Mouse (Mus musculus) erythroblast, embryonic 14.5 days (primary cell): ENCODE results near the gene Kcnk18. TPM values are rescaled to one million over a fixed set of nuclear protein-coding genes. Genes with fewer than 3 reads are reported as not detected.

Experiments used
- H3K27me3 ChIP-seq: 2 replicates; pipeline ENCODE4 v1.6.1; 2012; ENCODE audit warnings: inconsistent platforms; ENCODE audit not compliant: control insufficient read depth
- H3K36me3 ChIP-seq: 2 replicates; pipeline ENCODE4 v1.6.1; 2012; ENCODE audit warnings: mild to moderate bottlenecking, inconsistent platforms; ENCODE audit not compliant: control insufficient read depth
- H3K4me1 ChIP-seq: 2 replicates; pipeline ENCODE4 v1.6.1; 2012; ENCODE audit warnings: inconsistent platforms; ENCODE audit not compliant: control insufficient read depth
- H3K4me3 ChIP-seq: replicated peaks from 2 replicates; pipeline ENCODE3; 2012; ENCODE audit warnings: moderate library complexity, mild to moderate bottlenecking, inconsistent platforms
- H3K9me3 ChIP-seq: 2 replicates; pipeline ENCODE4 v1.6.1; 2012; ENCODE audit warnings: low read length, inconsistent platforms, mixed read lengths; ENCODE audit not compliant: control insufficient read depth
- GATA1 ChIP-seq: IDR thresholded peaks from 2 replicates; pipeline ENCODE4 v1.6.1; 2012; ENCODE audit warnings: low read length, inconsistent platforms, mixed read lengths
- TAL1 ChIP-seq: IDR thresholded peaks from 3 replicates; pipeline ENCODE4 v1.6.1; 2012; ENCODE audit warnings: low read length, inconsistent platforms, mixed read lengths
- polyA plus RNA-seq: library from polyadenylated mRNA; stranded (reverse); fragments of >175 nt; gene quantifications from 2 replicates; pipeline ENCODE4 v1.2.3, GENCODE M21; 2012

Gene Kcnk18
- polyA plus RNA-seq, 1 experiment = not detected

GRCm38 (mm10) chr19:59190431-59191122 is 28.4 kb upstream of the Kcnk18 start:
- Histone ChIP-seq H3K4me1 (no peaks in the 10 kb centered on the region), H3K4me3 (no peak overlapping the region), H3K9me3 (no peaks in the 10 kb centered on the region), H3K27me3 (peaks cover 63% of the 10 kb centered on the region), H3K36me3 (no peaks in the 10 kb centered on the region)
- TF ChIP-seq TAL1 = no peak
- TF ChIP-seq GATA1 = no peak

GRCm38 (mm10) chr19:59191123-59191505 is 27.9 kb upstream of the Kcnk18 start:
- TF ChIP-seq TAL1 (no peak), GATA1 (no peak)
- peaks cover 69% of the 10 kb centered on the region for H3K27me3 ChIP-seq
- no peaks in the 10 kb centered on the region for H3K9me3 ChIP-seq
- H3K4me1 ChIP-seq = no peaks in the 10 kb centered on the region
- no peaks in the 10 kb centered on the region for H3K36me3 ChIP-seq
- H3K4me3 ChIP-seq = no peak overlapping the region

GRCm38 (mm10) chr19:59192491-59192890 is 26.5 kb upstream of the Kcnk18 start:
- Histone ChIP-seq H3K4me3 (no peak overlapping the region), H3K36me3 (no peaks in the 10 kb centered on the region), H3K27me3 (peaks cover 83% of the 10 kb centered on the region), H3K4me1 (no peaks in the 10 kb centered on the region), H3K9me3 (no peaks in the 10 kb centered on the region)
- TF ChIP-seq TAL1 (no peak), GATA1 (no peak)

DNA sequence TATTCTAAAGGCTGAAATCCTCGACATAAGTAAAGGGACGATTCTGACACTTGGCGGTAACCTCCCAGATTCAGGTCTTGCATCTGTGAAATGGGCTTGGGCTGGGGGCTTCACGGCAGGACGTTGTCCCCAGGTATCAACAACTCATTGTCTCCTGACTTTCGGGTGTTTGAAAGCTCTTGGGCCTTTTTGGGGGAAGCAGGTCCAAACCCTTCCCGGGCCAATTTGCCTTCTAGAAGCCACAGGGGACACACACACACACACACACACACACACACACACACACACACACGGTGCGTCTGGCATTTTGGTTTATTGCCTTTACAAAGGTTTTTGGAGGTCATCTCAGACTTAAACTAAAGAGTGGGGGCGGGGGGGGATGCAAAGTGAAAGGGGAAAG is 25.6 kb upstream of the Kcnk18 start:
- Histone ChIP-seq H3K9me3 (no peaks in the 10 kb centered on the region), H3K4me1 (no peaks in the 10 kb centered on the region), H3K27me3 (peaks cover 89% of the 10 kb centered on the region), H3K36me3 (no peaks in the 10 kb centered on the region), H3K4me3 (no peak overlapping the region)
- TF ChIP-seq TAL1 = no peak
- no peak for TF ChIP-seq GATA1

DNA sequence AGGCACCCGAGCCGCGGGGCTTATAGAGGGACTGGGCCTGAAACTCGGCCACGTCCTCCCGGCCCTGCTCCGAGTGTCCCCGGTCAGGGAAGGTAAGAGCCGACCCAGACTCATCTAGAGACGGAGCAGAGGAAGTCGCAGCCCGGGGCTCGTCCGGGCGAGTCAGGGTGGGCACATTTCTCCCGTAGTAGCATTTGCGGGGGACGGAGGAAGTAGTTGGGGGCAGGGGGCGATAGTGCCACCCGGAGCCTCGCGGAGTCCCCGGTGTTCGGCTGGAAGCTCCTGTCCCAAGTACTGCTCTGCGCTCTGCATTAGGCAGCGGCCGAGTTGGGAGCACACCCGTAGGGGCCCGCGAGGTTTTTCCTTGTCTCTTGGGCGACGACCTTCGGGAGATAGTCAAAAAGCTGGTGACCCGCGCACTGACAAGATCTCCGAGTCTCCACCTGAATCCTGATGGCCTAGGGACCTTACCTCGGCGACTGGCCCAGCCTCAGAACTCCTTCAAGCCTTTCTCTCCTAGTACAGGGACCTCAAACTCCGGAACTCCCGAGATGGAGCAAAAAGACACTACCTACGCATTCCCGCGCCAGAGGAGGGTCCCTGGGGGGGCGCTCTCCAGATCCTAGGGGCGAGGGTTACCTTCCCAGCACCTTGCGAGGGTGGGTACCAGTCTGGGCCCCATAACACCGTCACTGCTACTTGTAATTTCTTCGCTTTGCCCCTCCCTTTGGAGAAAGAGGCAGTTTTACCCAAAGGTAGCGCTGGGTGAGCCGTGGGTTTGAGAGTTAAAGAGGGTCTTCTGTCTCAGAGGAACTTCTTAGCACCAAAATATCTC is 24.8 kb upstream of the Kcnk18 start:
- Histone ChIP-seq H3K4me1 (no peaks in the 10 kb centered on the region), H3K9me3 (no peaks in the 10 kb centered on the region), H3K27me3 (peaks cover 81% of the 10 kb centered on the region), H3K4me3 (no peak overlapping the region), H3K36me3 (no peaks in the 10 kb centered on the region)
- TF ChIP-seq TAL1 (no peak), GATA1 (no peak)

- Histone ChIP-seq H3K9me3 (peaks cover 6% of the 10 kb centered on the region), H3K4me3 (no peak overlapping the region), H3K4me1 (no peaks in the 10 kb centered on the region), H3K36me3 (no peaks in the 10 kb centered on the region), H3K27me3 (peaks cover 78% of the 10 kb centered on the region)
- TF ChIP-seq GATA1 = no peak
- TF ChIP-seq TAL1 = no peak
These were observed 23.7 kb upstream of the Kcnk18 start for GRCm38 (mm10) chr19:59195181-59195770.

- Histone ChIP-seq H3K4me1 (no peaks in the 10 kb centered on the region), H3K36me3 (no peaks in the 10 kb centered on the region), H3K9me3 (peaks cover 6% of the 10 kb centered on the region), H3K27me3 (peaks cover 69% of the 10 kb centered on the region), H3K4me3 (no peak overlapping the region)
- TF ChIP-seq TAL1 = no peak
- no peak for TF ChIP-seq GATA1
These were observed 22.8 kb upstream of the Kcnk18 start for GRCm38 (mm10) chr19:59196111-59196666.

DNA sequence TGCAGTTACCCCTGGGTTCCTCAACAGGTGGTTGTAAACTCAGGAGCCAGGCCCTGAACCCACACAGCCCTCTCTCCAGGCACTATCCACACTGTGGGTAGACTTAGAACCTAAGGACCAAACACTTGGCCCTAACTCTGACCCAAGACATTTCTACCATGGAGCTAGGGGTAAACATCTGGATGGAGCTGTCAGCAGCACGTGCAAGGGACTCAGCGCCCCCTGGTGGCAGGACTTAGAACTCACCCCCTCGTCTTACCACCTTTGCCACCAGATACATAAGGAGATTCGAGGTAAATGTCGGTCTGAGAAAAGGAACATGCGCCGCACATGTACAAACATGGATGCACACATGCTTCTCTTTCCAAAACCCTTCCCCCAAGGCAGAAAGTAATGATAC is 20.9 kb upstream of the Kcnk18 start:
- H3K4me3 ChIP-seq = no peak overlapping the region
- H3K36me3 ChIP-seq = no peaks in the 10 kb centered on the region
- no peaks in the 10 kb centered on the region for H3K4me1 ChIP-seq
- TF ChIP-seq TAL1 (no peak), GATA1 (no peak)
- peaks cover 7% of the 10 kb centered on the region for H3K9me3 ChIP-seq
- peaks cover 50% of the 10 kb centered on the region for H3K27me3 ChIP-seq

- no peak overlapping the region for H3K4me3 ChIP-seq
- TF ChIP-seq GATA1 = no peak
- no peak for TF ChIP-seq TAL1
- no peaks in the 10 kb centered on the region for H3K9me3 ChIP-seq
- H3K36me3 ChIP-seq = no peaks in the 10 kb centered on the region
- no peaks in the 10 kb centered on the region for H3K4me1 ChIP-seq
- H3K27me3 ChIP-seq = no peaks in the 10 kb centered on the region
These were observed 10.5 kb upstream of the Kcnk18 start for GRCm38 (mm10) chr19:59208475-59208874.
